Mouse (Mus musculus) liver, embryonic 16.5 days (tissue): ENCODE measurements at regions not wholly inside any gene's neighbourhood (a gene's known extent, or its start where the extent isn't known, plus 50 kb on each side); places are given as distances from the start of the nearest gene placed in this dataset.

Experiments used
- ATAC-seq: fragments of 200-750 bp; cut with Nextera tagmentation; 2 replicates; pipeline ENCODE4 v1.8.0; 2017; ENCODE audit warnings: low read depth, mild to moderate bottlenecking, moderate number of reproducible peaks, moderate library complexity
- H3K27ac ChIP-seq: fragments of 300-500 bp; sonication (generic); 2 replicates; pipeline ENCODE4 v1.5.1; 2014; ENCODE audit warnings: mild to moderate bottlenecking, low read length
- H3K27me3 ChIP-seq: fragments of 300-500 bp; sonication (generic); 2 replicates; pipeline ENCODE4 v1.6.1; 2014; ENCODE audit warnings: low read depth, low read length, mixed read lengths; ENCODE audit not compliant: control insufficient read depth, insufficient read depth
- H3K36me3 ChIP-seq: fragments of 300-500 bp; sonication (generic); 2 replicates; pipeline ENCODE4 v1.6.1; 2014; ENCODE audit warnings: mild to moderate bottlenecking; ENCODE audit not compliant: control insufficient read depth, insufficient read depth
- H3K4me1 ChIP-seq: fragments of 300-500 bp; sonication (generic); 2 replicates; pipeline ENCODE4 v1.6.1; 2014; ENCODE audit warnings: low read depth, low read length, mixed read lengths; ENCODE audit not compliant: control insufficient read depth
- H3K4me2 ChIP-seq: fragments of 300-500 bp; sonication (generic); 2 replicates; pipeline ENCODE4 v1.6.1; 2014; ENCODE audit warnings: low read depth, low read length, mixed read lengths
- H3K4me3 ChIP-seq: fragments of 300-500 bp; sonication (generic); 2 replicates; pipeline ENCODE4 v1.5.1; 2014; ENCODE audit warnings: low read depth, mild to moderate bottlenecking, low read length
- H3K9ac ChIP-seq: fragments of 300-500 bp; sonication (generic); 2 replicates; pipeline ENCODE4 v1.6.1; 2014; ENCODE audit warnings: low read depth, low read length
- H3K9me3 ChIP-seq: fragments of 300-500 bp; sonication (generic); replicated peaks from 2 replicates; pipeline ENCODE4 v1.6.1; 2016; ENCODE audit warnings: low read length; ENCODE audit not compliant: control insufficient read depth
- WGBS: fragments of 180-500 bp; shearing (Covaris S2); extraction: QIAGEN DNeasy Blood & Tissue Kit; methylation state at CpG from one replicate; pipeline ENCODE4 v1.1.7; 2014; ENCODE audit not compliant: insufficient replicate concordance; 5-methylcytosine and 5-hydroxymethylcytosine counted together

DNA sequence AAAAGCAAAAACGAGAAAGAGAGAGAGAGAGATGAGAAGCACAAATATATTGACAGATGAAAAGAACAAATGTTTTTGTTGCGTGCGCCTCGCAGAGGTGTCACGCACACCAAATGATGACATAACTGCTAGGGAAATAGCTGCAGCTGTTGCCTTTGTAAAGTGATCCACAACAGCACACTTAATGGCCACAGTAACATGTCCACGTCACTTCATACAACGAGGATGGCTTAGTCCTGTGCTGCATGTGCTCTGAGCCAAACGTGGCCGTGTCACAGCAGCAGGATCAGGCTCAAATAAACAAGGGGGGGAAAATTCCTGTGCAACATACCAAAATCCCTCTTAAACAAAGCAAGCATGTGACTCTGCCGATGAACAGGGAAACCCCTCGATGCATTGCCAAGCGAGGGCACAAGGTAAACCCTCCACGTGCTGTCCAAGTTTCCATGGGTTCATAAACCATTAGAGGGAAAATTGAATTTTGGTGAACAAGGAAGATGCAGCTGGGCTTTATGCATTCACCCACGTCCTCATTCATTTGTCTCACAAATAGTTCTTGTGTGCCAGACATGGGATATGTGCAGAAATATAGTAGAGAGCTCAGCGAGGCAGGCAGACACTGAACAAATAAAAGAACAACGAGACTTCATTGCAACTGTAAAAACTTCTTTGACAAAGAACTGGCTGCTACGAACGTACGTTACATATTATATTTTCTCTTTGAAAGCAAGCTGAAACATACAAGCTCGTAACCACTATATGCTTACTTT, 223.0 kb upstream of the Pard3b start:
- Histone ChIP-seq H3K27ac (no peak overlapping the region), H3K9me3 (no peaks in the 10 kb centered on the region), H3K36me3 (no peaks in the 10 kb centered on the region), H3K9ac (no peak overlapping the region), H3K4me2 (no peak overlapping the region), H3K4me1 (no peaks in the 10 kb centered on the region), H3K4me3 (no peak overlapping the region), H3K27me3 (no peaks in the 10 kb centered on the region)
- no peak for ATAC-seq
- 73% methylated on average over 20 of the region's 20 CpGs for WGBS

- WGBS, result 53% methylated on average over 5 of the region's 5 CpGs
- no peaks in the 10 kb centered on the region for H3K36me3 ChIP-seq
These were observed 220.2 kb upstream of the Pard3b start for GRCm38 (mm10) chr1:61418396-61418795.

GRCm38 (mm10) chr1:61419839-61420238, 218.8 kb upstream of the Pard3b start:
- Histone ChIP-seq H3K4me3 (no peak overlapping the region), H3K27me3 (no peaks in the 10 kb centered on the region), H3K27ac (no peak overlapping the region), H3K4me2 (no peak overlapping the region), H3K36me3 (no peaks in the 10 kb centered on the region), H3K9me3 (no peaks in the 10 kb centered on the region), H3K4me1 (no peaks in the 10 kb centered on the region), H3K9ac (no peak overlapping the region)
- WGBS, result 34% methylated on average over 6 of the region's 6 CpGs
- no peak for ATAC-seq

More at GRCm38 (mm10) chr1:61418396-61418795, 220.2 kb upstream of the Pard3b start:
- H3K9me3 ChIP-seq, result no peaks in the 10 kb centered on the region
- H3K9ac ChIP-seq, result no peak overlapping the region
- H3K27ac ChIP-seq, result no peak overlapping the region
- ATAC-seq, result no peak
- H3K27me3 ChIP-seq, result no peaks in the 10 kb centered on the region
- no peak overlapping the region for H3K4me3 ChIP-seq
- H3K4me1 ChIP-seq, result no peaks in the 10 kb centered on the region
- no peak overlapping the region for H3K4me2 ChIP-seq

DNA sequence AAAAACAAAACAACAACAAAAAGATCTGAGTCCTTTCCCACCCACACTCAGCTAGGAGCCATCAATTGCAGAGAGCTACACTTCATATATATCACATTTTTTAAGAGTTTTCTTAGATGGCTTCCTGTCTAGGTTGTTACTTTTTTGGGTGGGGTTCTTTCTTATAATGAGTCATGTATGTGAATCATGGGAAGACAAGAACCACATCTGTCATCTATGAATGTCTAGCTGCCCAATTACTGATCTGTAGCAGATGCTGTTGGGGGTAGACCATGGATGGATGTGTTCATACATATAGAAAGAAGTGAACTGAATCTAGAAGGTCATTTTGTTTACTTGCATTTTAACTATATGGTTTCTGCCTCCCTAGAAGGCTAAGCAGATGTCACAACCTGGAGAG, 215.4 kb upstream of the Pard3b start:
- Histone ChIP-seq H3K4me3 (no peak overlapping the region), H3K4me1 (no peaks in the 10 kb centered on the region), H3K27me3 (no peaks in the 10 kb centered on the region), H3K9ac (no peak overlapping the region), H3K27ac (no peak overlapping the region), H3K36me3 (no peaks in the 10 kb centered on the region), H3K9me3 (no peaks in the 10 kb centered on the region), H3K4me2 (no peak overlapping the region)
- ATAC-seq, result no peak

DNA sequence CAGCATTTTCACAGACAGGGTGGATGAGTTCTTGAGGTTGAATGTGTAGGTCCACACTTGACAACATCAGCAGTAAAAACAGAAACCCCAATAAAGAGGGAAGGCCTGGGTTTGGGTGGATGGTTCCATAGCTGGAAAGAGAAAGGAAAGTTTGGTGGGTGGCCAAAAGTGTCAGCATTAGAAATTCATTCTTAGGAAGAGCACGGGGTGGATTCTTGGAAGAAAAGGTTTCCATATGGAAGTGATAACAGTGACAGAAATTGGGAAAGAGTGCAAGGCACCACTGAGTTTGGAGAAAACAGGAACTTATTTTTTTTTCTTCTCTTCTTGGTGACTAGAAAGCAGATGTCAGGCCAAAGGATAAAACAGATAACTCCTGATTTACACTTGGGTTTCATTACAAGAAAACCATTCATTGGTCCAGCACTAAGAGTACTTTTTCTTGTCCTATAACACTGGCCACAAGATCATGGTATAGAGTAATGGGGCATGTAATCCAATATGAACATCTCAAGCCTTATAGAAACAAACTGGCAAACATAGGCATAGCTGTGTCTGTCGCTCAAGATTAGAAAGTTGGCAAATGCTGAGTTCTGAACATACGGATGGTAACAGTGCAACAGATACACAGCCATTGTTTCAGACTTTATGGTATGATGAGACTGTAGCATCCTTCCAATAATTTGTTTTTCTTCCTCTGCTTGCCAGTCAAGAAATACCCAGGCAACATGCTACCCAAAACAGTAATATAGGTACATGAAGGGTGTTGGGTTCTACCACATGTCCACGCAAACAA, 209.7 kb upstream of the Pard3b start:
- no peaks in the 10 kb centered on the region for H3K27me3 ChIP-seq
- no peaks in the 10 kb centered on the region for H3K36me3 ChIP-seq
- H3K4me3 ChIP-seq, result no peak overlapping the region
- H3K9ac ChIP-seq, result no peak overlapping the region
- WGBS, result 67% methylated on average over 4 of the region's 4 CpGs
- no peaks in the 10 kb centered on the region for H3K9me3 ChIP-seq
- H3K4me1 ChIP-seq, result no peaks in the 10 kb centered on the region
- H3K4me2 ChIP-seq, result no peak overlapping the region
- no peak for ATAC-seq
- H3K27ac ChIP-seq, result no peak overlapping the region

- no peak overlapping the region for H3K9ac ChIP-seq
- no peak overlapping the region for H3K4me2 ChIP-seq
- no peak overlapping the region for H3K4me3 ChIP-seq
- H3K9me3 ChIP-seq, result no peaks in the 10 kb centered on the region
- WGBS, result 41% methylated on average over 3 of the region's 3 CpGs
- no peak for ATAC-seq
- H3K27ac ChIP-seq, result no peak overlapping the region
- H3K4me1 ChIP-seq, result no peaks in the 10 kb centered on the region
- H3K36me3 ChIP-seq, result no peaks in the 10 kb centered on the region
- no peaks in the 10 kb centered on the region for H3K27me3 ChIP-seq
These were observed 201.0 kb upstream of the Pard3b start for GRCm38 (mm10) chr1:61437603-61438002.

GRCm38 (mm10) chr1:61461435-61461834, 177.2 kb upstream of the Pard3b start:
- no peak overlapping the region for H3K9ac ChIP-seq
- WGBS, result 63% methylated on average over 3 of the region's 3 CpGs
- no peak for ATAC-seq

GRCm38 (mm10) chr1:61470617-61471214, 167.9 kb upstream of the Pard3b start:
- Histone ChIP-seq H3K4me1 (no peaks in the 10 kb centered on the region), H3K4me3 (no peak overlapping the region), H3K27ac (no peak overlapping the region), H3K9ac (no peak overlapping the region), H3K27me3 (no peaks in the 10 kb centered on the region), H3K36me3 (no peaks in the 10 kb centered on the region), H3K9me3 (no peaks in the 10 kb centered on the region), H3K4me2 (no peak overlapping the region)
- WGBS, result 58% methylated on average over 5 of the region's 5 CpGs
- no peak for ATAC-seq

More at GRCm38 (mm10) chr1:61461435-61461834, 177.2 kb upstream of the Pard3b start:
- H3K4me3 ChIP-seq, result no peak overlapping the region
- no peaks in the 10 kb centered on the region for H3K36me3 ChIP-seq
- H3K4me1 ChIP-seq, result no peaks in the 10 kb centered on the region
- no peaks in the 10 kb centered on the region for H3K27me3 ChIP-seq
- H3K9me3 ChIP-seq, result no peaks in the 10 kb centered on the region
- no peak overlapping the region for H3K27ac ChIP-seq
- no peak overlapping the region for H3K4me2 ChIP-seq
